Mouse (Mus musculus): ENCODE data around the gene Bcl7b. TPM values are rescaled to one million over a fixed set of nuclear protein-coding genes. Genes with fewer than 3 reads are reported as not detected.

Gene Bcl7b
- 10 to 100 TPM; 74.1 to 77.2 TPM for total RNA-seq (2021)
- long read RNA-seq, experiment 1, transcript Bcl7b-201 (6 exons, 1,758 nt), result major isoform, 88 of 101 reads
- long read RNA-seq, experiment 1, partial matches to known transcripts, result 0 of 101 reads
- long read RNA-seq, experiment 1, other reads (novel, unspliced or antisense), result 9 of 101 reads
- long read RNA-seq, experiment 2, transcript Bcl7b-201 (6 exons, 1,758 nt), result major isoform, 178 of 196 reads
- long read RNA-seq, experiment 2, transcript Bcl7b-202 (3 exons, 564 nt), result minor isoform, 5 of 196 reads
- long read RNA-seq, experiment 2, partial matches to known transcripts, result 11 of 196 reads
- long read RNA-seq, experiment 2, other reads (novel, unspliced or antisense), result 1 of 196 reads

GRCm38 (mm10) chr5:135168063-135169062 is at the start of gene Bcl7b:
Gene Bcl7b, plus strand, starts transcription at chr5:135168283.
- DNase-seq (ENCODE audit: low spot score in 2 of 2), result peak; percentile 91

- peak; percentile 69 to 71 for DNase-seq (ENCODE audit: low spot score in 2 of 2)
Observed at GRCm38 (mm10) chr5:135118589-135119081, 49.4 kb upstream of the Bcl7b start.

GRCm38 (mm10) chr5:135120753-135121152 is 47.3 kb upstream of the Bcl7b start:
- no peak for DNase-seq (ENCODE audit: low spot score in 2 of 2)

DNA sequence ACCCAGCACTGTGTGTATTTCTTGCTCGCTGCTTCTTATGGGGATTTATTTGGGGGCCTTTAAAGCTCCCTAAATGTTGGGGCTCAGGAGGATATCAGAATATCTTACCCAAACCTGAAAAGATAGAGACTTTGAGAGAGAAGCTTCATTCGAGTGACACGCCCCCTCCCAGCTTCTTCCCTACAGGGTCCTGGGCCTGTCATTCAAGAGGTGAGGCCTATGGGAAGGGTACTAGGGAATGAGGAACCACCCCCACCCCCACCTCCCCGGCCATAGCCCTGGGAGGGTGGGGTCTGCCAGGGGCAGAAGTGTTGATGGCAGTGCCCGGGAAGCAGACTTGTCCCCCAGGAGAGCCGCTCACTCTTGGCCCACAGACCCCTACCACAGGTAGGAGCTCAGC is 42.0 kb upstream of the Bcl7b start:
- no peak for DNase-seq (ENCODE audit: low spot score in 2 of 2)

DNA sequence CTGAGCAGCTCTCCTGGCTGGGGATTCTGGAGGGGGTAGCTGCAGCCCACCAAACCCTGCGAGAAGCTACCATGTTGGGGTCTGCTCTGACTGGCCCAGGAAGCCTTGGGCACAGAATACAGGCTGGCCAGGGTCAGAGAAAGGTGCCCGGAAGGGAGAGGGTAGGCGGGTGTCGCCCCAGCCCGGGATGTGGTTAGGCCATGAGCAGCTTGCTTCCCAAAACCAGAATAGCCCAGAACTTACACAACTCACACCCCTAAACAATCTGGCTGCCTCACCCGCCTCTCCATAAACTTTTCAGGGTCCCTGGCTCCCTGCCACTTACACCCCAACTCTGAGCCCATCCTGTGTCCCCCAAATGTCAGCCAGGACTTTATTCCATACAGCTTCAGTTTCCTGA is 40.4 kb upstream of the Bcl7b start:
- no peak for DNase-seq (ENCODE audit: low spot score in 2 of 2)

- DNase-seq (ENCODE audit: low spot score in 2 of 2), result no peak
Observed at GRCm38 (mm10) chr5:135129747-135130146, 38.3 kb upstream of the Bcl7b start.

DNA sequence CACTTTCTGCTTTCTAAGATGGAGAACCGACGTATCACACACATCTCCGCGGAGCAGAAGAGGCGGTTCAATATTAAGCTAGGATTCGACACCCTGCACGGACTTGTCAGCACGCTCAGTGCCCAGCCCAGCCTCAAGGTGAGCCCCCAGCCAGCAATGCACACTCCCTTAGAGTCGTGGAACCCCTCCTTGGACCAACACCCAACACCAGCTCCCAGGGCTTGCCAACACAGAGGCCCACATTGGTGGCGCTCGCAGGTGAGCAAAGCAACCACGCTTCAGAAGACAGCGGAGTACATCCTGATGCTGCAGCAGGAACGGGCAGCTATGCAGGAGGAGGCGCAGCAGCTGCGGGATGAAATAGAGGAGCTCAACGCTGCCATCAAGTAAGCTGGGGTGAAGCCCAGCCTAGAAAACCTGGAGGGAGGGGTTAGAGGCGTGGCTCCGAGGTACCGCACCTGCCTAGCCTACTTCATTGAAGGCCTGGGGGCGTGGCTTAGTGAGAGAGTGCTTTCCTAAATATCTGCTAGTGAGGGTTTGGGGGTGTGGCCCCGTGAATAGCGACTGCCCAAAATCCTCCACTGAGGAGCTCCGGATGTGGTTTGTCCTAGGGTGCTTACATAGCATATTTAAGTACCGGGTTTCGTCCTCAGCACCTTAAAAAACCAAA is 34.2 kb upstream of the Bcl7b start:
- no peak for DNase-seq (ENCODE audit: low spot score in 2 of 2)

- peak; percentile 21 to 42 for DNase-seq (ENCODE audit: low spot score in 2 of 2)
Observed at GRCm38 (mm10) chr5:135134534-135134933, 33.5 kb upstream of the Bcl7b start.

- DNase-seq (ENCODE audit: low spot score in 2 of 2), result no peak
Observed at GRCm38 (mm10) chr5:135139881-135140280, 28.2 kb upstream of the Bcl7b start.

DNA sequence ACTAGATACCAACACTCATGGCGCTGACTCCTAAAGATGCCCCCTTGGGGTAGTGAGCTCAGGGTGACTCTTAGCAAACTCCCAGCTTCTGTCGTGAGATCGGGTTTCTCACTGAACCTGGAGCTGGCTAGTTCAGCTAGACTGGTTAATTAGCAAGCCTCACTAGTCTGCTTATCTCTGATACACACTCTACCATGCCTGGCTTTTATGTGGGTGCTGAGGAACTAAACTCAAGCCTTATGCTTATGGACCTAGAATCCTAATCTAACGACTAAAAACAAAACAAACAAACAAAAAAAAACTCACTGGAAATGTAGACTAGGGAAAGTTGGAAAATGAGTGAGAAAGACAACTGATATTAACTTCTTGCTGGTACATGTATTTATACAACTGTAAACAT is 23.6 kb upstream of the Bcl7b start:
- no peak for DNase-seq (ENCODE audit: low spot score in 2 of 2)

GRCm38 (mm10) chr5:135145532-135145931 is 22.6 kb upstream of the Bcl7b start:
- no peak for DNase-seq (ENCODE audit: low spot score in 2 of 2)

DNA sequence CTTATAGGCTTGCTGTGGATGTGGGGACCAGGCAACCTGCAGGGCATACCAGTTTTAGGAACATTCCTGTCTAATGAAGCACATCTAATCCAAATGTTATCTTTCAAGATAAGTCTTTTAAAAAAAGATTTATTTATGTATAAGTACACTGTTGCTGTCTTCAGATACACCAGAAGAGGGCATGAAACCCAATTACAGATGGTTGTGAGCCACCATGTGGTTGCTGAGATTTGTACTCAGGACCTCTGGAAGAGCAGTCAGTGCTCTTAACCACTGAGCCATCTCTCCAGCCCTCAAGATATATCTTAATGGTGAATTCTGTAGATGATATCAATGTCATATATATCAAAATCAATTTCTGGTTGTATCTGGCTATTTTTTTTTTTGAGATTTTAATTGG is 22.1 kb upstream of the Bcl7b start:
- DNase-seq (ENCODE audit: low spot score in 2 of 2), result no peak

GRCm38 (mm10) chr5:135148715-135149052 is 19.4 kb upstream of the Bcl7b start:
- no peak for DNase-seq (ENCODE audit: low spot score in 2 of 2)

DNA sequence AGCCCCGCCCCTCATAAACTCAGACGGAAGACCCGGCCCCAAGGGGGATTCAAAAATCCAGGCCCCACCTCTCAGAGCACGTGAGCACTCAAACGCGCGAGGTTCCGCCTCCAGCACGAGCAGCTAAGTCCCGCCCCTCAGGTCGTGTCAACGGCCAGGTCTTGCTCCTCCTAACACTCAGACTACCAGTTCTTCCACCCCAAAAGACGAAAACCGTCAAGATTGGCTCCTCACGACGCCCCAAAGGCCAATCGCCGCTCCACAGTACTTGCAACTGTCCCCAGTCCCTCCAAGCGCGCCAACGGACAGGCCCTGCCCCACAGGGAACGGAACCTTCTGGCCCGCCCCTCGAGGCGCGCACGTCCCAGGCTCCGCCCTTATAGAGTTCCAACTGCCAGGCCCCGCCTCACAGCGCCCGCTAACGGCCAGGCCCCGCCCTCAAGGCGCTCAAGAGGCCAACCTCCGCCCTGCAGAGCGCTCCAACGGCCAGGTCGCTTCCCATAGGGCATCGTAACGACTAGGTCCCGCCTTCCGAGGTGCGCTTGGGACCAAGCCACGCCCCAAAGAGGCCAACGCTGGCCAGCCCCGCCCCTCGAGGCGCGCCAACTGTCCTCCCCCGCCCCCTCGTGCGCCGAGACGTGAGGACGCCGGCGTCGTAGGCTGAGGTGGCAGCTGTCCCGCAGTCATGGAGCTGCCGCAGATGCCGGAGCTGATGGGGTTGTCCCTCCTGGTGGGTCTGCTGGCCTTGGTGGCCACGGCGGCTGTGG is 18.8 kb upstream of the Bcl7b start, which contains the start of gene Tbl2:
TSS of gene Tbl2 (plus strand) at position 605 of the 767 bp plus-strand sequence.
- DNase-seq (ENCODE audit: low spot score in 2 of 2), result peak; percentile 97

GRCm38 (mm10) chr5:135149820-135150178 is 18.3 kb upstream of the Bcl7b start:
- DNase-seq (ENCODE audit: low spot score in 2 of 2), result no peak

DNA sequence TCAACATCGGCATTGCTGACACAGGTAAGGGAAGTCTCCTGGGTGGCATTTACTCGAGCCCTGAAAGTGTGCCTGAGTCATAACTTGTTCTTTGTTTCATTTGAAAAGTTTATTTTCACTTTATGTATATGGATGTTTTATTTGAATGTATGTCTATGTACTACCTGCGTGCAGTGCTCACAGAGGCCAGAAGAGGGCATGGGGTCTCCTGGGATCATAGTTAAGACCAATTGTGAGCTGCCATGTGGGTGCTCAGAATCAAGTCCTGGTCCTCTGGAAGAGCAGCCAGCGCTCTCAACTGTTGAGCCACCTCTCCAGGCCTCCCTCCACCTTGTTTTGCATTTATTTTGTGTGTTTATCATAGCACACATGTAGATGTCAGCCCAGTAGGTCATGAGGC is 11.6 kb upstream of the Bcl7b start:
- no peak for DNase-seq (ENCODE audit: low spot score in 2 of 2)

GRCm38 (mm10) chr5:135161221-135161620 is 6.9 kb upstream of the Bcl7b start:
- no peak for DNase-seq (ENCODE audit: low spot score in 2 of 2)

GRCm38 (mm10) chr5:135161650-135162049 is 6.4 kb upstream of the Bcl7b start:
- no peak for DNase-seq (ENCODE audit: low spot score in 2 of 2)

GRCm38 (mm10) chr5:135162361-135162760 is 5.7 kb upstream of the Bcl7b start:
- DNase-seq (ENCODE audit: low spot score in 2 of 2), result no peak

- DNase-seq (ENCODE audit: low spot score in 2 of 2), result no peak
Observed at GRCm38 (mm10) chr5:135162821-135163220, 5.3 kb upstream of the Bcl7b start.

DNA sequence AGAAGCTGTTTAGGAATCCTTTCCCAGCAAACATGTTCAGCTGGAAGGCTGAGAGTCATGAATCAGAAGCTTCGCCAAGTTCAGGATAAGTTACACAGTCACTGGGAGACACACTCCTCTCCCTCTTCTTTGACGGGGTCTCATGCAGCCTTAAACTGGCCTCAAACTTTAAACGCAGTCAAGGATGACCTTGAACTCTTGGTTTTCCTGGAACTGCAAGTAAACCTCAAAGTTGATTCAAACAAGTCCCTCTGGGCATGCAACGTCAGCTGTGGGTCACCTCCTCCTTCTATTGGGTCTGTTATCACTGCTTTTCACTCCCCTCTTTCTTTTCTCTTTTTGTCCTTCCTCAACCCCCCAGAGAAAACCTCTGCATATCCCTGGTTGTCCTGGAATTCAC is 1.2 kb upstream of the Bcl7b start:
- DNase-seq (ENCODE audit: low spot score in 2 of 2), result no peak
